Mouse (Mus musculus) heart, embryonic 11.5 days (tissue): ENCODE data around the gene Tmc6. TPM values are rescaled to one million over a fixed set of nuclear protein-coding genes. Genes with fewer than 3 reads are reported as not detected.
"Not testable (repeated sequence)": the region's sequence is repeated elsewhere in the genome, so short reads cannot be mapped to it uniquely, and the experiment has no call there.

Experiments used
- ATAC-seq: fragments of 200-750 bp; cut with Nextera tagmentation; replicated peaks from 2 replicates; pipeline ENCODE4 v1.8.0; 2017; ENCODE audit warnings: moderate library complexity; ENCODE audit not compliant: insufficient number of reproducible peaks, low FRiP score, low TSS enrichment
- H3K27ac ChIP-seq: fragments of 300-500 bp; sonication (generic); 2 replicates; pipeline ENCODE4 v1.5.1; 2014; ENCODE audit warnings: mild to moderate bottlenecking, low read depth, low read length
- H3K27me3 ChIP-seq: fragments of 300-500 bp; sonication (generic); 2 replicates; pipeline ENCODE4 v1.6.1; 2014; ENCODE audit warnings: mild to moderate bottlenecking, low read length, mixed read lengths; ENCODE audit not compliant: control insufficient read depth, insufficient read depth
- H3K36me3 ChIP-seq: fragments of 300-500 bp; sonication (generic); 2 replicates; pipeline ENCODE4 v1.6.1; 2014; ENCODE audit warnings: mild to moderate bottlenecking, low read length, moderate library complexity, mixed read lengths; ENCODE audit not compliant: control insufficient read depth, insufficient read depth
- H3K4me1 ChIP-seq: fragments of 300-500 bp; sonication (generic); 2 replicates; pipeline ENCODE4 v1.6.1; 2014; ENCODE audit warnings: low read length; ENCODE audit not compliant: control insufficient read depth, insufficient read depth
- H3K4me2 ChIP-seq: fragments of 300-500 bp; sonication (generic); 2 replicates; pipeline ENCODE4 v1.6.1; 2014; ENCODE audit warnings: mild to moderate bottlenecking, moderate library complexity
- H3K4me3 ChIP-seq: fragments of 300-500 bp; sonication (generic); 2 replicates; pipeline ENCODE4 v1.5.1; 2014; ENCODE audit warnings: low read depth, low read length
- H3K9ac ChIP-seq: fragments of 300-500 bp; sonication (generic); 2 replicates; pipeline ENCODE4 v1.6.1; 2014; ENCODE audit warnings: mild to moderate bottlenecking, low read depth, low read length, moderate library complexity
- H3K9me3 ChIP-seq: fragments of 300-500 bp; sonication (generic); replicated peaks from 2 replicates; pipeline ENCODE4 v1.6.1; 2016; ENCODE audit warnings: low read length; ENCODE audit not compliant: control insufficient read depth
- WGBS: fragments of 180-500 bp; shearing (Covaris S2); extraction: QIAGEN DNeasy Blood & Tissue Kit; methylation state at CpG from one replicate; pipeline ENCODE4 v1.1.7; 2014; ENCODE audit not compliant: insufficient replicate concordance; 5-methylcytosine and 5-hydroxymethylcytosine counted together
- polyA plus RNA-seq: library from polyadenylated mRNA; unstranded; fragments of >200 nt; fragmentation: Nextera tagmentation; extraction: Ambion mirVana; gene quantifications from 2 replicates; pipeline ENCODE4 v1.2.1, GENCODE M21; 2014

Tmc6 gene
- polyA plus RNA-seq, 1 experiment from 2014 or later = 23.8 TPM

- WGBS = 30% methylated on average over 23 of the region's 23 CpGs
- Histone ChIP-seq H3K4me1 (peaks cover 17% of the 10 kb centered on the region), H3K4me3 (peak overlapping the region; percentile 6; the same call in 1 of the 2 replicates), H3K4me2 (peak overlapping the region; percentile 59), H3K27me3 (peaks cover 13% of the 10 kb centered on the region; the same call in 1 of the 2 replicates), H3K9me3 (no peaks in the 10 kb centered on the region), H3K36me3 (no peaks in the 10 kb centered on the region), H3K9ac (no peak overlapping the region), H3K27ac (no peak overlapping the region)
- peak; percentile 60; the same call in 1 of the 2 replicates for ATAC-seq
Measured at GRCm38 (mm10) chr11:117790703-117791440, 8.9 kb upstream of the Tmc6 start.

GRCm38 (mm10) chr11:117790286-117790685 is 8.3 kb upstream of the Tmc6 start:
- H3K9ac ChIP-seq = no peak overlapping the region
- no peak overlapping the region for H3K27ac ChIP-seq
- H3K27me3 ChIP-seq = peaks cover 13% of the 10 kb centered on the region; the same call in 1 of the 2 replicates
- peaks cover 17% of the 10 kb centered on the region for H3K4me1 ChIP-seq
- 5% methylated on average over 14 of the region's 14 CpGs for WGBS
- no peaks in the 10 kb centered on the region for H3K9me3 ChIP-seq
- peak overlapping the region; percentile 59 for H3K4me2 ChIP-seq
- peak; percentile 23; the same call in 1 of the 2 replicates for ATAC-seq
- H3K4me3 ChIP-seq = peak overlapping the region; percentile 6; the same call in 1 of the 2 replicates
- H3K36me3 ChIP-seq = no peaks in the 10 kb centered on the region

- not testable (repeated sequence) for ATAC-seq, H3K27ac ChIP-seq, H3K9ac ChIP-seq, H3K36me3 ChIP-seq, H3K4me3 ChIP-seq, H3K4me2 ChIP-seq, H3K9me3 ChIP-seq
- 82% methylated on average over 7 of the region's 7 CpGs for WGBS
- peaks cover 18% of the 10 kb centered on the region for H3K27me3 ChIP-seq
- H3K4me1 ChIP-seq = peaks cover 22% of the 10 kb centered on the region
Measured at GRCm38 (mm10) chr11:117788481-117788880, 6.5 kb upstream of the Tmc6 start.

- Histone ChIP-seq H3K36me3 (no peaks in the 10 kb centered on the region), H3K4me3 (no peak overlapping the region), H3K27ac (no peak overlapping the region), H3K27me3 (peaks cover 22% of the 10 kb centered on the region), H3K4me1 (peaks cover 28% of the 10 kb centered on the region), H3K9me3 (no peaks in the 10 kb centered on the region), H3K9ac (no peak overlapping the region), H3K4me2 (no peak overlapping the region)
- WGBS = 9% methylated on average over 10 of the region's 10 CpGs
- no peak for ATAC-seq
Measured at GRCm38 (mm10) chr11:117786294-117786693, 4.3 kb upstream of the Tmc6 start.

GRCm38 (mm10) chr11:117783683-117784309 is 1.8 kb upstream of the Tmc6 start:
- Histone ChIP-seq H3K4me3 (peak overlapping the region; percentile 52), H3K9me3 (no peaks in the 10 kb centered on the region), H3K4me2 (peak overlapping the region; percentile 99), H3K27me3 (peaks cover 17% of the 10 kb centered on the region), H3K9ac (peak overlapping the region; percentile 74; the same call in 1 of the 2 replicates), H3K4me1 (peaks cover 41% of the 10 kb centered on the region), H3K36me3 (no peaks in the 10 kb centered on the region), H3K27ac (peak overlapping the region; percentile 96)
- no peak; the same call in 1 of the 2 replicates for ATAC-seq
- whole genome bisulfite sequencing = 39% methylated on average over 10 of the region's 10 CpGs

GRCm38 (mm10) chr11:117783089-117783488 is 1.1 kb upstream of the Tmc6 start:
- peaks cover 17% of the 10 kb centered on the region for H3K27me3 ChIP-seq
- H3K9me3 ChIP-seq = no peaks in the 10 kb centered on the region
- H3K9ac ChIP-seq = peak overlapping the region; percentile 74
- H3K4me1 ChIP-seq = peaks cover 46% of the 10 kb centered on the region
- peak overlapping the region; percentile 96 for H3K27ac ChIP-seq
- ATAC-seq = no peak
- H3K36me3 ChIP-seq = no peaks in the 10 kb centered on the region
- H3K4me3 ChIP-seq = peak overlapping the region; percentile 52
- H3K4me2 ChIP-seq = peak overlapping the region; percentile 99
- WGBS = 3% methylated on average over 30 of the region's 31 CpGs

- H3K9ac ChIP-seq = peak overlapping the region; percentile 74
- H3K36me3 ChIP-seq = no peaks in the 10 kb centered on the region
- no peak for ATAC-seq
- H3K27ac ChIP-seq = peak overlapping the region; percentile 96
- 35% methylated on average over 9 of the region's 9 CpGs for WGBS
- peaks cover 46% of the 10 kb centered on the region for H3K4me1 ChIP-seq
- H3K4me2 ChIP-seq = peak overlapping the region; percentile 99
- peaks cover 17% of the 10 kb centered on the region for H3K27me3 ChIP-seq
- H3K9me3 ChIP-seq = no peaks in the 10 kb centered on the region
- peak overlapping the region; percentile 52 for H3K4me3 ChIP-seq
Measured at GRCm38 (mm10) chr11:117782705-117783034, 672 bp upstream of the Tmc6 start.

- Histone ChIP-seq H3K4me2 (peak overlapping the region; percentile 99), H3K9me3 (no peaks in the 10 kb centered on the region), H3K9ac (peak overlapping the region; percentile 74), H3K27me3 (peaks cover 17% of the 10 kb centered on the region), H3K4me3 (peak overlapping the region; percentile 52), H3K27ac (peak overlapping the region; percentile 96), H3K36me3 (peaks cover 3% of the 10 kb centered on the region; the same call in 1 of the 2 replicates), H3K4me1 (peaks cover 46% of the 10 kb centered on the region)
- WGBS = 8% methylated on average over 18 of the region's 18 CpGs
- no peak; the same call in 1 of the 2 replicates for ATAC-seq
Measured at GRCm38 (mm10) chr11:117781199-117781821, 688 bp downstream of the Tmc6 start.
